Mouse (Mus musculus): ENCODE data around the gene Srpk2. TPM values are rescaled to one million over a fixed set of nuclear protein-coding genes. Genes with fewer than 3 reads are reported as not detected.

Gene Srpk2
- total and polyA plus RNA-seq, 3 experiments = 20.6 to 31.1 (median 23.3) TPM

GRCm38 (mm10) chr5:23586531-23587453, 97.6 kb downstream of the Srpk2 start:
- Histone ChIP-seq H3K4me3 (replicated peaks in 1 of 3; ENCODE audit: low read depth in 2 of 3, low read length in 2 of 3, poor library complexity in 1 of 3) (no peak overlapping the region), H3K9ac (ENCODE audit: insufficient read depth, low read depth) (no peak overlapping the region), H3K79me2 (replicated peaks; ENCODE audit: control insufficient read depth, extremely low read depth, insufficient read depth, poor library complexity, severe bottlenecking) (no peaks in the 10 kb centered on the region), H3K9me3 (replicated peaks; ENCODE audit: low read length) (no peaks in the 10 kb centered on the region), H3K4me1 (ENCODE audit: control insufficient read depth in 1 of 2, insufficient read depth in 2 of 2) (peaks cover 0 to 7% of the 10 kb centered on the region in 2 experiments; a peak in 2 of 4 replicates), H3K36me3 (replicated peaks in 1 of 2; ENCODE audit: control insufficient read depth in 1 of 2, insufficient read depth in 1 of 2, low read length in 1 of 2) (peaks cover 0 to 28% of the 10 kb centered on the region in 2 experiments), H3K27me3 (replicated peaks) (no peaks in the 10 kb centered on the region), H3K4me2 (ENCODE audit: insufficient read depth, low read depth, poor library complexity, severe bottlenecking) (no peak overlapping the region), H3K27ac (ENCODE audit: insufficient read depth, low read depth) (no peak overlapping the region)
- no peak for TF ChIP-seq RCOR1 (conservative IDR thresholded peaks at IDR 0.05; ENCODE audit: low read depth, low read length)
- TF ChIP-seq ZC3H11A (IDR thresholded peaks at IDR 0.05; ENCODE audit: low read depth, low read length) = no peak
- dilution Hi-C loops (cut with MboI; ENCODE audit: extremely low pct_ligation_motif_present, extremely low pct_unique_long_range_greater_than_20kb, low sequenced_read_pairs) (no loop called here), in situ Hi-C loops (cut with MboI; ENCODE audit: low pct_ligation_motif_present, low pct_unique_long_range_greater_than_20kb, low sequenced_read_pairs) (no loop called here)
- DNase-seq (ENCODE audit: extremely low read depth) = no peak

GRCm38 (mm10) chr5:23581484-23582060, 102.8 kb downstream of the Srpk2 start:
- Histone ChIP-seq H3K4me2 (ENCODE audit: insufficient read depth, low read depth, poor library complexity, severe bottlenecking) (no peak overlapping the region), H3K4me3 (replicated peaks in 1 of 3; ENCODE audit: low read depth in 2 of 3, low read length in 2 of 3, poor library complexity in 1 of 3) (no peak overlapping the region), H3K27me3 (replicated peaks) (no peaks in the 10 kb centered on the region), H3K9ac (ENCODE audit: insufficient read depth, low read depth) (no peak overlapping the region), H3K36me3 (replicated peaks in 1 of 2; ENCODE audit: control insufficient read depth in 1 of 2, insufficient read depth in 1 of 2, low read length in 1 of 2) (peaks cover 0 to 29% of the 10 kb centered on the region in 2 experiments), H3K9me3 (replicated peaks; ENCODE audit: low read length) (no peaks in the 10 kb centered on the region), H3K79me2 (replicated peaks; ENCODE audit: control insufficient read depth, extremely low read depth, insufficient read depth, poor library complexity, severe bottlenecking) (peaks cover 2% of the 10 kb centered on the region; the same call in 1 of the 2 replicates), H3K27ac (ENCODE audit: insufficient read depth, low read depth) (no peak overlapping the region), H3K4me1 (ENCODE audit: control insufficient read depth in 1 of 2, insufficient read depth in 2 of 2) (peaks cover 0 to 13% of the 10 kb centered on the region in 2 experiments; a peak in 2 of 4 replicates)
- dilution Hi-C loops (cut with MboI; ENCODE audit: extremely low pct_ligation_motif_present, extremely low pct_unique_long_range_greater_than_20kb, low sequenced_read_pairs) = no loop called here
- no peak for TF ChIP-seq MAFK (IDR thresholded peaks at IDR 0.05; ENCODE audit: insufficient replicate concordance, low read length)
- no peak for TF ChIP-seq PAX5 (IDR thresholded peaks at IDR 0.05; ENCODE audit: low read length)
- no peak for TF ChIP-seq MAZ (IDR thresholded peaks at IDR 0.05; ENCODE audit: low read depth, low read length)
- TF ChIP-seq CHD2 (IDR thresholded peaks at IDR 0.05; ENCODE audit: low read length) = no peak
- no peak for TF ChIP-seq RAD21 (IDR thresholded peaks at IDR 0.05; ENCODE audit: low read depth, low read length)
- TF ChIP-seq POLR2A (IDR thresholded peaks at IDR 0.05; ENCODE audit: low read depth, low read length) = no peak
- TF ChIP-seq BHLHE40 (IDR thresholded peaks at IDR 0.05; ENCODE audit: low read depth, low read length) = no peak
- TF ChIP-seq EP300 (IDR thresholded peaks at IDR 0.05; ENCODE audit: low read length) = no peak
- TF ChIP-seq HCFC1 (IDR thresholded peaks at IDR 0.05; ENCODE audit: low read depth, low read length) = no peak
- TF ChIP-seq IRF4 (IDR thresholded peaks at IDR 0.05; ENCODE audit: low read depth, low read length) = no peak
- TF ChIP-seq ZMIZ1 (IDR thresholded peaks at IDR 0.05; ENCODE audit: low read depth, low read length) = no peak
- no peak for TF ChIP-seq JUN (IDR thresholded peaks at IDR 0.05; ENCODE audit: insufficient read depth, low read depth, low read length)
- TF ChIP-seq MXI1 (IDR thresholded peaks at IDR 0.05; ENCODE audit: low read depth, low read length) = no peak
- TF ChIP-seq E2F4 (IDR thresholded peaks at IDR 0.05; ENCODE audit: insufficient replicate concordance, low read depth, low read length) = no peak
- no peak for TF ChIP-seq SIN3A (IDR thresholded peaks at IDR 0.05; ENCODE audit: low read length)
- TF ChIP-seq ZNF384 (IDR thresholded peaks at IDR 0.05; ENCODE audit: low read depth, low read length) = no peak
- TF ChIP-seq JUND (conservative IDR thresholded peaks at IDR 0.05; ENCODE audit: low read depth, low read length) = no peak
- TF ChIP-seq KAT2A (IDR thresholded peaks at IDR 0.05; ENCODE audit: insufficient replicate concordance, low read length) = no peak
- no peak for DNase-seq (ENCODE audit: extremely low read depth)
- in situ Hi-C loops (cut with MboI; ENCODE audit: low pct_ligation_motif_present, low pct_unique_long_range_greater_than_20kb, low sequenced_read_pairs) = no loop called here
